Mouse (Mus musculus): ENCODE measurements at regions not wholly inside any gene's neighbourhood (a gene's known extent, or its start where the extent isn't known, plus 50 kb on each side); places are given as distances from the start of the nearest gene placed in this dataset.

DNA sequence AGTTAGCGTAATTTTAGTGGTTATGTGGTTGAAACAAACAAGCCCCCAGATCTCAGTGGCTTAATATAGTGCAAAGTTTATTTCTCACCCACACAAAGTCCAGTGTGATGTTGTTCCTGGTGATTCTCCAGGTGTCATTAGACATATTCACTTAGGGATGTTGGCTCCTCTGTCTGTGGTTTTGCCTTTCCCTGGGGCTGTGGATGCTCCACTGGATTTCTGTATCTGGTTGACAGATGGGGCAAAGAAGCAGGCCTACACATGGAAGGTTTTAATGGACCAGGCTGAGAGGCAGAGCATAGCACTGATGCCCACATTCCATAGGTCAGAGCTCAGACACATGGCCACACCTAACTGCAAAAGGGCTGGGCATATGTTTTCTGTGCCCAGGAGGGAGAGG lies 121.6 kb downstream of the Ttc32 start:
- Histone ChIP-seq H3K9ac (ENCODE audit: low read depth, low read length) (no peak overlapping the region), H3K36me3 (ENCODE audit: insufficient read depth, low read length) (no peaks in the 10 kb centered on the region), H3K27ac (no peak overlapping the region), H3K4me3 (replicated peaks; ENCODE audit: low read depth, low read length) (no peak overlapping the region), H3K27me3 (ENCODE audit: insufficient read depth, low read length) (no peaks in the 10 kb centered on the region), H3K9me3 (replicated peaks; ENCODE audit: low read length) (no peaks in the 10 kb centered on the region), H3K4me2 (ENCODE audit: low read length) (no peak overlapping the region), H3K4me1 (replicated peaks; ENCODE audit: insufficient read depth, low read length) (no peaks in the 10 kb centered on the region)
- no peak for ATAC-seq (replicated peaks; ENCODE audit: low FRiP score, low read depth)
- TF ChIP-seq CTCF (IDR thresholded peaks at IDR 0.05; ENCODE audit: low read depth), result no peak
- WGBS, result 73% methylated on average over 1 of the region's 1 CpGs
- DNase-seq (ENCODE audit: low spot score), result no peak

- no peak overlapping the region for H3K4me3 ChIP-seq (replicated peaks; ENCODE audit: low read depth, low read length)
- H3K27ac ChIP-seq, result no peak overlapping the region
- no peak for DNase-seq (ENCODE audit: low spot score)
- H3K9me3 ChIP-seq (replicated peaks; ENCODE audit: low read length), result no peaks in the 10 kb centered on the region
- H3K9ac ChIP-seq (ENCODE audit: low read depth, low read length), result no peak overlapping the region
- 86% methylated on average over 2 of the region's 2 CpGs for WGBS
- H3K4me1 ChIP-seq (replicated peaks; ENCODE audit: insufficient read depth, low read length), result no peaks in the 10 kb centered on the region
- H3K36me3 ChIP-seq (ENCODE audit: insufficient read depth, low read length), result no peaks in the 10 kb centered on the region
- no peaks in the 10 kb centered on the region for H3K27me3 ChIP-seq (ENCODE audit: insufficient read depth, low read length)
- H3K4me2 ChIP-seq (ENCODE audit: low read length), result no peak overlapping the region
- no peak for ATAC-seq (replicated peaks; ENCODE audit: low FRiP score, low read depth)
- no peak for TF ChIP-seq CTCF (IDR thresholded peaks at IDR 0.05; ENCODE audit: low read depth)
These were observed 124.7 kb downstream of the Ttc32 start for GRCm38 (mm10) chr12:9154491-9154890.

DNA sequence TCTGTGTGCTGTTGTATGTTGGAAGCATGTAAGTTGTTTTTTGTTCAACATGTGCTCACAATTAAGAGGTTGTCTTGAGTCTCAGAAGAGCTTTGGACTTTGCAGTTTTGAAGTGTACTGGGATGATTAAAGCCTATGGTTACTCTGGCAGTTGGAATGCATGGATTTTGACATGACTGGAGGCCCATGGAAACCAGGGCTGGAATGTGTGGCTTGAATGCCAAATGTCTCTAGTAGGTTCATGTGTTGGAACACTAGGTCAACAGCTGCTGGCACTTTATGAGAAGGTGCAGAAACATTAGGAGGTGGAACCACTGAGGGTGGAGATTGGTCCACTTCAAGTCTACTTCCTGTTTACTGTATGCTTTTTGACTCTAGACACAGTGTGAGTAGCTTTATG lies 127.0 kb downstream of the Ttc32 start:
- H3K4me1 ChIP-seq (replicated peaks; ENCODE audit: insufficient read depth, low read length), result no peaks in the 10 kb centered on the region
- H3K27me3 ChIP-seq (ENCODE audit: insufficient read depth, low read length), result no peaks in the 10 kb centered on the region
- no peak overlapping the region for H3K9ac ChIP-seq (ENCODE audit: low read depth, low read length)
- no peak for DNase-seq (ENCODE audit: low spot score)
- H3K36me3 ChIP-seq (ENCODE audit: insufficient read depth, low read length), result no peaks in the 10 kb centered on the region
- no peak for ATAC-seq (replicated peaks; ENCODE audit: low FRiP score, low read depth)
- no peaks in the 10 kb centered on the region for H3K9me3 ChIP-seq (replicated peaks; ENCODE audit: low read length)
- no peak overlapping the region for H3K27ac ChIP-seq
- TF ChIP-seq CTCF (IDR thresholded peaks at IDR 0.05; ENCODE audit: low read depth), result no peak
- no peak overlapping the region for H3K4me2 ChIP-seq (ENCODE audit: low read length)
- no peak overlapping the region for H3K4me3 ChIP-seq (replicated peaks; ENCODE audit: low read depth, low read length)

- no peak overlapping the region for H3K9ac ChIP-seq (ENCODE audit: low read depth, low read length)
- WGBS, result 80% methylated on average over 5 of the region's 5 CpGs
- no peak for ATAC-seq (replicated peaks; ENCODE audit: low FRiP score, low read depth)
- no peak for DNase-seq (ENCODE audit: low spot score)
- no peaks in the 10 kb centered on the region for H3K36me3 ChIP-seq (ENCODE audit: insufficient read depth, low read length)
- no peaks in the 10 kb centered on the region for H3K4me1 ChIP-seq (replicated peaks; ENCODE audit: insufficient read depth, low read length)
- H3K4me2 ChIP-seq (ENCODE audit: low read length), result no peak overlapping the region
- no peaks in the 10 kb centered on the region for H3K9me3 ChIP-seq (replicated peaks; ENCODE audit: low read length)
- no peak for TF ChIP-seq CTCF (IDR thresholded peaks at IDR 0.05; ENCODE audit: low read depth)
- no peak overlapping the region for H3K27ac ChIP-seq
- H3K4me3 ChIP-seq (replicated peaks; ENCODE audit: low read depth, low read length), result no peak overlapping the region
- H3K27me3 ChIP-seq (ENCODE audit: insufficient read depth, low read length), result no peaks in the 10 kb centered on the region
These were observed 129.0 kb downstream of the Ttc32 start for GRCm38 (mm10) chr12:9158751-9159150.

DNA sequence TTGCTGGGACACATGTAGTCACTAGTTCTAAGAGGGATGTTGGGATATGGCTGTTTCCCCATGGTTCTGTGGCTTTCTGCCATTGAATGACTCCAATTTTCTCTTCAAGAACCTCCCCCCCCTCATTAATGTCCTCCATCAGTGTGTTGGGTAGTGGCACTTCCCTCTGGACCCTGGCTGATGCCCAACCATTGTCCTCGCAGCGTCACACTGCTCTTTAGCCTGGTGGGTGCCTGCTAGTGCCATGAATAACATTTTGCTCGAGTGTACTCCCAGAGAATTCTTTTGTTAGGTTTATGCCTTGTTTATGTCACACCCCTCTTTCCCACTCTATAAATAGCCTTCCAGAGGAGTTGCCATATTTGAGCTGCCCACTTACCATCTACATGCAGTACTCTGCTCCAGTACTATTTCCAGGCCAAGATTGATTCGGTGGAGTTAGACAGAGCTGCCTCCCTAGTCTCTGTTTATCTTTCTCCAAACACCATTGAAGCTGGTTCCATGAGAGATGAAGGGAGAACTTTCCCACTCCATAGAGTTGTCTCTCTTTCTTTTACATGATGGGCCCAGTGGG lies 135.7 kb downstream of the Ttc32 start:
- no peak overlapping the region for H3K4me3 ChIP-seq (replicated peaks; ENCODE audit: low read depth, low read length)
- H3K27ac ChIP-seq, result no peak overlapping the region
- no peak overlapping the region for H3K9ac ChIP-seq (ENCODE audit: low read depth, low read length)
- ATAC-seq (replicated peaks; ENCODE audit: low FRiP score, low read depth) (no peak), DNase-seq (ENCODE audit: low spot score) (no peak)
- H3K4me2 ChIP-seq (ENCODE audit: low read length), result no peak overlapping the region
- no peaks in the 10 kb centered on the region for H3K27me3 ChIP-seq (ENCODE audit: insufficient read depth, low read length)
- no peaks in the 10 kb centered on the region for H3K4me1 ChIP-seq (replicated peaks; ENCODE audit: insufficient read depth, low read length)
- 71% methylated on average over 4 of the region's 4 CpGs for WGBS
- no peaks in the 10 kb centered on the region for H3K9me3 ChIP-seq (replicated peaks; ENCODE audit: low read length)
- no peaks in the 10 kb centered on the region for H3K36me3 ChIP-seq (ENCODE audit: insufficient read depth, low read length)
- no peak for TF ChIP-seq CTCF (IDR thresholded peaks at IDR 0.05; ENCODE audit: low read depth)

GRCm38 (mm10) chr12:9166218-9166908 lies 136.6 kb downstream of the Ttc32 start:
- WGBS, result 40% methylated on average over 10 of the region's 10 CpGs
- Histone ChIP-seq H3K27me3 (ENCODE audit: insufficient read depth, low read length) (no peaks in the 10 kb centered on the region), H3K36me3 (ENCODE audit: insufficient read depth, low read length) (no peaks in the 10 kb centered on the region), H3K4me2 (ENCODE audit: low read length) (no peak overlapping the region), H3K9me3 (replicated peaks; ENCODE audit: low read length) (no peaks in the 10 kb centered on the region), H3K4me1 (replicated peaks; ENCODE audit: insufficient read depth, low read length) (no peaks in the 10 kb centered on the region), H3K9ac (ENCODE audit: low read depth, low read length) (no peak overlapping the region), H3K27ac (no peak overlapping the region), H3K4me3 (replicated peaks; ENCODE audit: low read depth, low read length) (no peak overlapping the region)
- DNase-seq (ENCODE audit: low spot score), result peak; percentile 81
- peak; percentile 89 for TF ChIP-seq CTCF (IDR thresholded peaks at IDR 0.05; ENCODE audit: low read depth)
- ATAC-seq (replicated peaks; ENCODE audit: low FRiP score, low read depth), result peak; percentile 69

GRCm38 (mm10) chr12:9169008-9169407 lies 139.2 kb downstream of the Ttc32 start:
- Histone ChIP-seq H3K9ac (ENCODE audit: low read depth, low read length) (no peak overlapping the region), H3K36me3 (ENCODE audit: insufficient read depth, low read length) (no peaks in the 10 kb centered on the region), H3K9me3 (replicated peaks; ENCODE audit: low read length) (no peaks in the 10 kb centered on the region), H3K4me3 (replicated peaks; ENCODE audit: low read depth, low read length) (no peak overlapping the region), H3K4me2 (ENCODE audit: low read length) (no peak overlapping the region), H3K4me1 (replicated peaks; ENCODE audit: insufficient read depth, low read length) (no peaks in the 10 kb centered on the region), H3K27me3 (ENCODE audit: insufficient read depth, low read length) (no peaks in the 10 kb centered on the region), H3K27ac (no peak overlapping the region)
- 59% methylated on average over 3 of the region's 3 CpGs for WGBS
- no peak for TF ChIP-seq CTCF (IDR thresholded peaks at IDR 0.05; ENCODE audit: low read depth)
- ATAC-seq (replicated peaks; ENCODE audit: low FRiP score, low read depth) (no peak), DNase-seq (ENCODE audit: low spot score) (no peak)
